In genomic region chr4:110229652-110230051, GRCm38 (mm10) we compare ENCODE assay signal across 22 mouse cellular contexts.
DNase-seq lines count a peak whose midpoint lies in the region; ATAC-seq and TF ChIP-seq lines count a peak whose summit lies in the region.
"Had no signal": no experiment of that assay in that cellular context is flagged by ENCODE, and none has a peak within 500 bp of the region (broad histone marks: within the 10 kb centered on the region; RNA-seq: fewer than 3 reads in every experiment).

No protein-coding gene starts in this region.

- 0 out of 2 replicates have a peak, but pooled peaks cover 5% of the 10 kb centered on the region for H3K36me3 ChIP-seq in neural tube, embryonic 15.5 days
- no peaks in the 10 kb centered on the region for H3K36me3 ChIP-seq in liver, embryonic 11.5 days (ENCODE audit: control insufficient read depth, insufficient read depth, low read length)
- no peaks in the 10 kb centered on the region for H3K36me3 ChIP-seq in liver, embryonic 14.5 days (replicated peaks; ENCODE audit: control insufficient read depth, insufficient read depth, low read depth)
- H3K36me3 ChIP-seq: embryonic facial prominence, embryonic 12.5 days; heart, embryonic 10.5 days had no signal

- TF ChIP-seq CTCF in liver, embryonic 14.5 days (IDR thresholded peaks at IDR 0.05; ENCODE audit: low read depth), result no peak

- H3K9me3 ChIP-seq in neural tube, embryonic 15.5 days (replicated peaks), result no peaks in the 10 kb centered on the region
- H3K9me3 ChIP-seq in liver, embryonic 11.5 days (ENCODE audit: control insufficient read depth, low read length), result no peaks in the 10 kb centered on the region
- no peaks in the 10 kb centered on the region for H3K9me3 ChIP-seq in liver, embryonic 14.5 days (ENCODE audit: control insufficient read depth, low read length)
- H3K9me3 ChIP-seq: embryonic facial prominence, embryonic 12.5 days; forebrain, embryonic 12.5 days; heart, embryonic 10.5 days; hindbrain, embryonic 12.5 days had no signal

- TF ChIP-seq EP300 in liver, embryonic 14.5 days (IDR thresholded peaks at IDR 0.05; ENCODE audit: low read depth), result peak; percentile 70

- no peaks in the 10 kb centered on the region for H3K27me3 ChIP-seq in neural tube, embryonic 15.5 days (replicated peaks)
- no peaks in the 10 kb centered on the region for H3K27me3 ChIP-seq in liver, embryonic 11.5 days (replicated peaks; ENCODE audit: control insufficient read depth, insufficient read depth, low read length)
- no peaks in the 10 kb centered on the region for H3K27me3 ChIP-seq in liver, embryonic 14.5 days (ENCODE audit: control insufficient read depth, insufficient read depth, low read length)
- H3K27me3 ChIP-seq: embryonic facial prominence, embryonic 12.5 days; forebrain, embryonic 12.5 days; hindbrain, embryonic 12.5 days had no signal

- no peak overlapping the region for H3K4me3 ChIP-seq in neural tube, embryonic 15.5 days (replicated peaks)
- no peak overlapping the region for H3K4me3 ChIP-seq in liver, embryonic 11.5 days (ENCODE audit: low read depth, low read length)
- H3K4me3 ChIP-seq in liver, embryonic 14.5 days (ENCODE audit: insufficient read depth in 1 of 2, low read depth in 2 of 2, low read length in 2 of 2), result no peak overlapping the region
- H3K4me3 ChIP-seq: embryonic facial prominence, embryonic 12.5 days; forebrain, embryonic 12.5 days; heart, embryonic 10.5 days; hindbrain, embryonic 12.5 days had no signal

- 96% methylated on average over 1 of the region's 1 CpGs for WGBS in neural tube, embryonic 15.5 days
- WGBS in liver, embryonic 11.5 days, result 83% methylated on average over 1 of the region's 1 CpGs
- 48% methylated on average over 1 of the region's 1 CpGs for WGBS in liver, embryonic 14.5 days (ENCODE audit: insufficient replicate concordance)

- no peak overlapping the region for H3K27ac ChIP-seq in neural tube, embryonic 15.5 days (replicated peaks)
- H3K27ac ChIP-seq in liver, embryonic 11.5 days (ENCODE audit: low read depth, low read length), result 0 out of 2 replicates have a peak overlapping the region, but pooled peaks have one; percentile 41
- peak overlapping the region; percentile 21; the same call in 1 of the 2 replicates for H3K27ac ChIP-seq in liver, embryonic 14.5 days
- H3K27ac ChIP-seq: embryonic facial prominence, embryonic 12.5 days; forebrain, embryonic 12.5 days; heart, embryonic 10.5 days; hindbrain, embryonic 12.5 days had no signal

- no peak overlapping the region for H3K9ac ChIP-seq in neural tube, embryonic 15.5 days (replicated peaks)
- no peak overlapping the region for H3K9ac ChIP-seq in liver, embryonic 11.5 days (ENCODE audit: low read depth, low read length)
- H3K9ac ChIP-seq in liver, embryonic 14.5 days (replicated peaks), result no peak overlapping the region
- H3K9ac ChIP-seq: embryonic facial prominence, embryonic 12.5 days; forebrain, embryonic 12.5 days; hindbrain, embryonic 12.5 days had no signal

- H3K4me2 ChIP-seq in neural tube, embryonic 15.5 days, result no peak overlapping the region
- peak overlapping the region; percentile 3 for H3K4me2 ChIP-seq in liver, embryonic 11.5 days
- H3K4me2 ChIP-seq in liver, embryonic 14.5 days (ENCODE audit: low read depth), result peak overlapping the region; percentile 64
- H3K4me2 ChIP-seq: embryonic facial prominence, embryonic 12.5 days; forebrain, embryonic 12.5 days; hindbrain, embryonic 12.5 days had no signal

- ATAC-seq in neural tube, embryonic 15.5 days (ENCODE audit: low FRiP score), result no peak
- ATAC-seq in liver, embryonic 11.5 days (replicated peaks; ENCODE audit: low FRiP score), result peak; percentile 89
- ATAC-seq in liver, embryonic 14.5 days (ENCODE audit: insufficient read depth), result peak; percentile 85
- ATAC-seq: forebrain, embryonic 16.5 days; hindbrain, embryonic 16.5 days had no signal

- DNase-seq in neural tube, embryonic 10.5 days (ENCODE audit: extremely low spot score, low spot score), result peak; percentile 7
- no peak for DNase-seq in liver, embryonic 11.5 days (ENCODE audit: low spot score)
- peak; percentile 22 to 32 (median 31) for DNase-seq in liver, embryonic 14.5 days (ENCODE audit: low read depth in 3 of 3, low spot score in 3 of 3)
- DNase-seq in left cerebral cortex, adult 11 months (ENCODE audit: low spot score), result no peak
- no peak for DNase-seq in left cerebral cortex, adult 9 months (ENCODE audit: low spot score in 2 of 2)
- DNase-seq: adrenal gland, adult 2 months; adrenal gland, postnatal 25 days; cerebellum, adult 11 months; cerebellum, adult 8-10 months; cerebellum, postnatal 14 days; embryo, embryonic 11 days; gastrocnemius, postnatal 10 days; heart, adult 18-20 months; heart, postnatal 10 days; heart, postnatal 4 days had no signal

- H3K4me1 ChIP-seq in neural tube, embryonic 15.5 days, result peaks cover 8% of the 10 kb centered on the region
- H3K4me1 ChIP-seq in liver, embryonic 11.5 days (replicated peaks; ENCODE audit: control insufficient read depth, insufficient read depth, low read length), result peaks cover 13% of the 10 kb centered on the region
- peaks cover 26 to 40% of the 10 kb centered on the region in 2 experiments for H3K4me1 ChIP-seq in liver, embryonic 14.5 days (replicated peaks; ENCODE audit: control insufficient read depth in 2 of 2, insufficient read depth in 2 of 2, low read length in 1 of 2)
- H3K4me1 ChIP-seq: embryonic facial prominence, embryonic 12.5 days had no signal

Comparison
In these comparisons a context has a peak if more than half of its experiments do, and no peak if none do; other contexts are left out.
1. DNase-seq: peak in neural tube, embryonic 10.5 days (single experiment) and liver, embryonic 14.5 days (3 of 3); none in liver, embryonic 11.5 days (single experiment), left cerebral cortex, adult 11 months (single experiment) and left cerebral cortex, adult 9 months (0 of 2).